Mouse (Mus musculus): ENCODE data around the gene Itga6. TPM values are rescaled to one million over a fixed set of nuclear protein-coding genes. Genes with fewer than 3 reads are reported as not detected.

Gene Itga6
- polyA plus RNA-seq, 1 experiment from 2014 or later = 82.4 TPM

GRCm38 (mm10) chr2:71855076-71855475, 109.7 kb downstream of the Itga6 start:
- no peak overlapping the region for H3K4me3 ChIP-seq (replicated peaks; ENCODE audit: low read depth, low read length)
- no peak overlapping the region for H3K27ac ChIP-seq
- DNase-seq (ENCODE audit: low spot score) (no peak), ATAC-seq (replicated peaks; ENCODE audit: low FRiP score, low read depth) (no peak)
- no peak for TF ChIP-seq CTCF (IDR thresholded peaks at IDR 0.05; ENCODE audit: low read depth)
- no peaks in the 10 kb centered on the region; the same call in 1 of the 2 replicates for H3K4me1 ChIP-seq (replicated peaks; ENCODE audit: insufficient read depth, low read length)
- H3K36me3 ChIP-seq (ENCODE audit: insufficient read depth, low read length) = peaks cover 14% of the 10 kb centered on the region; the same call in 1 of the 2 replicates
- H3K4me2 ChIP-seq (ENCODE audit: low read length) = no peak overlapping the region
- 67% methylated on average over 5 of the region's 5 CpGs for WGBS
- no peak overlapping the region for H3K9ac ChIP-seq (ENCODE audit: low read depth, low read length)
- H3K27me3 ChIP-seq (ENCODE audit: insufficient read depth, low read length) = no peaks in the 10 kb centered on the region
- no peaks in the 10 kb centered on the region for H3K9me3 ChIP-seq (replicated peaks; ENCODE audit: low read length)

- no peaks in the 10 kb centered on the region for H3K27me3 ChIP-seq (ENCODE audit: insufficient read depth, low read length)
- no peaks in the 10 kb centered on the region for H3K36me3 ChIP-seq (ENCODE audit: insufficient read depth, low read length)
- no peak for TF ChIP-seq CTCF (IDR thresholded peaks at IDR 0.05; ENCODE audit: low read depth)
- no peak overlapping the region for H3K27ac ChIP-seq
- no peak overlapping the region for H3K4me3 ChIP-seq (replicated peaks; ENCODE audit: low read depth, low read length)
- H3K4me1 ChIP-seq (replicated peaks; ENCODE audit: insufficient read depth, low read length) = peaks cover 6% of the 10 kb centered on the region
- H3K4me2 ChIP-seq (ENCODE audit: low read length) = no peak overlapping the region
- peak; percentile 60 for DNase-seq (ENCODE audit: low spot score)
- WGBS = 67% methylated on average over 5 of the region's 5 CpGs
- ATAC-seq (replicated peaks; ENCODE audit: low FRiP score, low read depth) = no peak
- H3K9me3 ChIP-seq (replicated peaks; ENCODE audit: low read length) = no peaks in the 10 kb centered on the region
- H3K9ac ChIP-seq (ENCODE audit: low read depth, low read length) = no peak overlapping the region
These were observed 118.2 kb downstream of the Itga6 start for GRCm38 (mm10) chr2:71863531-71864173.

DNA sequence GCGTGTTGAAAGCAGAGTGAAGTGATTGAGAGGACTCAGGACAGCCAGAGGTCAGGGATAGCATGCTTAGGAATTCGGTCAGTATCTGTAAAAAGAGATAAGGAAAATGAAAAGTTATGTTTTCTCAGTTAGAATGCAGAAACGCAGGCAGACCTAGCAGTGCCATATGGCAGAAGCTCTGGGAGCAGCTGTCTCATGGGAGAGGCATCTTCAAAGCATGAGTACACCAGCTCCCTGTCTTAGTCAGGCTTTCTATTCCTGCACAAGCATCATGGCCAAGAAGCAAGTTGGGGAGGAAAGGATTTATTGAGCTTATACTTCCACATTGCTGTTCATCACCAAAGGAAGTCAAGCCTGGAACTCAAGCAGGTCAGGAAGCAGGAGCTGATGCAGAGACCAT, 119.6 kb downstream of the Itga6 start:
- Histone ChIP-seq H3K9ac (ENCODE audit: low read depth, low read length) (no peak overlapping the region), H3K27ac (no peak overlapping the region), H3K4me2 (ENCODE audit: low read length) (no peak overlapping the region), H3K27me3 (ENCODE audit: insufficient read depth, low read length) (no peaks in the 10 kb centered on the region), H3K4me3 (replicated peaks; ENCODE audit: low read depth, low read length) (no peak overlapping the region), H3K36me3 (ENCODE audit: insufficient read depth, low read length) (no peaks in the 10 kb centered on the region), H3K4me1 (replicated peaks; ENCODE audit: insufficient read depth, low read length) (peaks cover 6% of the 10 kb centered on the region), H3K9me3 (replicated peaks; ENCODE audit: low read length) (no peaks in the 10 kb centered on the region)
- no peak for TF ChIP-seq CTCF (IDR thresholded peaks at IDR 0.05; ENCODE audit: low read depth)
- DNase-seq (ENCODE audit: low spot score) = no peak
- 59% methylated on average over 3 of the region's 3 CpGs for WGBS
- ATAC-seq (replicated peaks; ENCODE audit: low FRiP score, low read depth) = no peak

DNA sequence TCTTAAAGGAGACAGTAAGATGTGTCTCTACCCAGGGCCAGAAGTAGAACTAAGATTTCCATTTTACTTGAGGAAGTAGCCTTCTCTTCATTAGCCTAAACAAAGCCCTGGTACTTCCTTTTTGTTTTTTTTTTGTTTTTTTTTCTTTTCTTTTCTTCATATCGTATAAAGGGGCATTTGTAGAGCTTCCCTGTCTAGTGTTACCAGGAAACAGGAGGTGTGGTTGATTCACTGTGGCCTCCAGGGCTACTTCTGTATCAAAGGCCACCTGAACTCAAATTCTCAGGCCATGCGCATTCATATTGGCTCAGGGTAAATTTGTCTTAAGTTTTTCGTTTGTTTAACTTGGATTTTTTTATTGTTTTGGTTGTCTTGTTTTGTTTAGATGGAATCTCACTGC, 120.5 kb downstream of the Itga6 start:
- Histone ChIP-seq H3K4me3 (replicated peaks; ENCODE audit: low read depth, low read length) (no peak overlapping the region), H3K9ac (ENCODE audit: low read depth, low read length) (no peak overlapping the region), H3K27me3 (ENCODE audit: insufficient read depth, low read length) (no peaks in the 10 kb centered on the region), H3K27ac (0 out of 2 replicates have a peak overlapping the region, but pooled peaks have one; percentile 25), H3K36me3 (ENCODE audit: insufficient read depth, low read length) (no peaks in the 10 kb centered on the region), H3K9me3 (replicated peaks; ENCODE audit: low read length) (no peaks in the 10 kb centered on the region), H3K4me2 (ENCODE audit: low read length) (no peak overlapping the region), H3K4me1 (replicated peaks; ENCODE audit: insufficient read depth, low read length) (peaks cover 6% of the 10 kb centered on the region)
- no peak for DNase-seq (ENCODE audit: low spot score)
- 47% methylated on average over 3 of the region's 3 CpGs for WGBS
- no peak for TF ChIP-seq CTCF (IDR thresholded peaks at IDR 0.05; ENCODE audit: low read depth)
- ATAC-seq (replicated peaks; ENCODE audit: low FRiP score, low read depth) = no peak

DNA sequence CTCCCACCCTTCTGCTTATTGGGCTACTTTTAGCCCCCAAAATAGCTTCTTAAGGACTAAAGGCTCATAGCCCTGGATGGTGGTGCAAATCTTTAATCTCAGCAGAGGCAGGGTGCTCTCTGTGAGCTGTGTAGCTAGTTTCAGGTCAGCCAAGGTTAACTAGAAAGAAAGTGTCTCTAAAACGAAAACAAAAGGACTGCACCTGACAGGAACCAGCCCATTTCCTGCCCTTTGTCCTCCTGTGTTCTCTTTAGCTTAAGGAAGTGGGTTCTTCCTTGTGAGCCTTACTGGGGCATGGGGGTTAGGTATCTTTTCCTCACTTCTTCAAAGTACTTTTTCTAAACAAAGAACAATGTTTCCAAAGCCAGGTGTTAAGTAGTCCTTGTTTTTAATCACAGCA, 121.1 kb downstream of the Itga6 start:
- ATAC-seq (replicated peaks; ENCODE audit: low FRiP score, low read depth) (no peak), DNase-seq (ENCODE audit: low spot score) (no peak)
- H3K9ac ChIP-seq (ENCODE audit: low read depth, low read length) = no peak overlapping the region
- H3K36me3 ChIP-seq (ENCODE audit: insufficient read depth, low read length) = no peaks in the 10 kb centered on the region
- H3K4me3 ChIP-seq (replicated peaks; ENCODE audit: low read depth, low read length) = no peak overlapping the region
- H3K27me3 ChIP-seq (ENCODE audit: insufficient read depth, low read length) = no peaks in the 10 kb centered on the region
- H3K9me3 ChIP-seq (replicated peaks; ENCODE audit: low read length) = no peaks in the 10 kb centered on the region
- peaks cover 6% of the 10 kb centered on the region for H3K4me1 ChIP-seq (replicated peaks; ENCODE audit: insufficient read depth, low read length)
- no peak for TF ChIP-seq CTCF (IDR thresholded peaks at IDR 0.05; ENCODE audit: low read depth)
- no peak overlapping the region for H3K4me2 ChIP-seq (ENCODE audit: low read length)
- peak overlapping the region; percentile 62 for H3K27ac ChIP-seq
- WGBS = 35% methylated on average over 1 of the region's 1 CpGs

DNA sequence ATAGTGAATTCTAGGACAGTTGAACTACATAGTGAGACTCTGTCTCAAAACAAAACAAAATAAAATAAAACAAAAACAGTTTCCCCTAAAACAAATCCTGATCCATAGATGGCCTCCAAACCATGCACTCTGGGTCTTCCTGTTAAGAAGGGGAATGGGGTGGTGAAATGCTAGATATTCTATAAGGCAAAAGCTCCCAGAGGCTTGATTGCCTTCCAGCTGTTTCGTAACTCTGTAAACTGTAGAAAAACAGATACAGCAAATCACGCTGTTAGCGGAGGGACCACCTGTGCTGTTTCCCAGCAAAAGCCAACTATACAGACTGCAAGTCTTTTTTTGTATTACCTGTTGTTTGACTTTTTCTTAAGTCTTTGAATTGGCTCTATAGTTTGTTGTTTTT, 121.6 kb downstream of the Itga6 start:
- H3K27ac ChIP-seq = peak overlapping the region; percentile 62; the same call in 1 of the 2 replicates
- H3K36me3 ChIP-seq (ENCODE audit: insufficient read depth, low read length) = no peaks in the 10 kb centered on the region
- H3K9ac ChIP-seq (ENCODE audit: low read depth, low read length) = no peak overlapping the region
- no peaks in the 10 kb centered on the region for H3K27me3 ChIP-seq (ENCODE audit: insufficient read depth, low read length)
- 54% methylated on average over 3 of the region's 3 CpGs for WGBS
- ATAC-seq (replicated peaks; ENCODE audit: low FRiP score, low read depth) = no peak
- no peaks in the 10 kb centered on the region for H3K9me3 ChIP-seq (replicated peaks; ENCODE audit: low read length)
- H3K4me3 ChIP-seq (replicated peaks; ENCODE audit: low read depth, low read length) = no peak overlapping the region
- TF ChIP-seq CTCF (IDR thresholded peaks at IDR 0.05; ENCODE audit: low read depth) = no peak
- H3K4me2 ChIP-seq (ENCODE audit: low read length) = no peak overlapping the region
- DNase-seq (ENCODE audit: low spot score) = no peak
- H3K4me1 ChIP-seq (replicated peaks; ENCODE audit: insufficient read depth, low read length) = peaks cover 6% of the 10 kb centered on the region
